8 mouse cellular contexts compared by ENCODE assay signal in genomic region chr7:35879755-35880304, GRCm38 (mm10).
DNase-seq lines count a peak whose midpoint lies in the region; ATAC-seq and TF ChIP-seq lines count a peak whose summit lies in the region.

No protein-coding gene starts in this region.

- no peak overlapping the region for H3K4me3 ChIP-seq in liver, embryonic 12.5 days
- H3K4me3 ChIP-seq in liver, adult 2 months (ENCODE audit: insufficient read depth, low read depth, low read length) = no peak overlapping the region
- no peak overlapping the region for H3K4me3 ChIP-seq in neural tube, embryonic 13.5 days

- H3K9me3 ChIP-seq in liver, embryonic 12.5 days (replicated peaks) = no peaks in the 10 kb centered on the region
- H3K9me3 ChIP-seq in neural tube, embryonic 13.5 days = no peaks in the 10 kb centered on the region

- peak; percentile 87 for TF ChIP-seq CTCF in liver, adult 2 months (IDR thresholded peaks at IDR 0.05; ENCODE audit: low read depth, low read length)

- peak; percentile 62 for DNase-seq in liver
- DNase-seq in gastrocnemius, adult 8-10 months (ENCODE audit: low spot score in 2 of 2) = peak; percentile 16 to 42
- DNase-seq in kidney, adult 18-20 months = peak; percentile 61
- DNase-seq in liver, adult 2 months (ENCODE audit: extremely low read depth, low read depth, low spot score) = peak; percentile 20
- peak; percentile 17 for DNase-seq in thymus, postnatal 14 days

- no peak for ATAC-seq in liver, embryonic 12.5 days
- peak; percentile 72; the same call in 1 of the 2 replicates for ATAC-seq in common myeloid progenitor, adult 5-6 weeks (replicated peaks; ENCODE audit: low read depth, poor library complexity, severe bottlenecking)
- peak; percentile 78 for ATAC-seq in neural tube, embryonic 13.5 days (ENCODE audit: low read depth)

- H3K79me2 ChIP-seq in liver, adult 2 months (ENCODE audit: control insufficient read depth, insufficient read depth, low read length) = no peaks in the 10 kb centered on the region

- no peak for TF ChIP-seq POLR2A in liver, adult 2 months (IDR thresholded peaks at IDR 0.05; ENCODE audit: extremely low read depth, insufficient read depth, low read length)

- H3K4me2 ChIP-seq in liver, embryonic 12.5 days = no peak overlapping the region
- H3K4me2 ChIP-seq in neural tube, embryonic 13.5 days = no peak overlapping the region

- no peaks in the 10 kb centered on the region for H3K36me3 ChIP-seq in liver, embryonic 12.5 days
- H3K36me3 ChIP-seq in liver, adult 2 months (ENCODE audit: control insufficient read depth, insufficient read depth, low read length) = no peaks in the 10 kb centered on the region
- H3K36me3 ChIP-seq in neural tube, embryonic 13.5 days = no peaks in the 10 kb centered on the region

- H3K9ac ChIP-seq in liver, embryonic 12.5 days = no peak overlapping the region
- H3K9ac ChIP-seq in liver, adult 2 months (ENCODE audit: low read depth, low read length) = no peak overlapping the region
- H3K9ac ChIP-seq in neural tube, embryonic 13.5 days = no peak overlapping the region

- H3K27me3 ChIP-seq in liver, embryonic 12.5 days (replicated peaks) = no peaks in the 10 kb centered on the region
- H3K27me3 ChIP-seq in liver, adult 2 months (ENCODE audit: control insufficient read depth, insufficient read depth, low read length) = no peaks in the 10 kb centered on the region
- no peaks in the 10 kb centered on the region for H3K27me3 ChIP-seq in neural tube, embryonic 13.5 days

- no peaks in the 10 kb centered on the region for H3K4me1 ChIP-seq in liver, embryonic 12.5 days
- H3K4me1 ChIP-seq in liver, adult 2 months (ENCODE audit: control insufficient read depth, insufficient read depth, low read length) = no peaks in the 10 kb centered on the region
- H3K4me1 ChIP-seq in neural tube, embryonic 13.5 days (replicated peaks) = no peaks in the 10 kb centered on the region; the same call in 1 of the 2 replicates

- 48% methylated on average over 9 of the region's 9 CpGs for WGBS in liver, embryonic 12.5 days (ENCODE audit: insufficient replicate concordance)
- 55% methylated on average over 9 of the region's 9 CpGs for WGBS in liver, adult 2 months
- WGBS in neural tube, embryonic 13.5 days = 51% methylated on average over 9 of the region's 9 CpGs

- no peak overlapping the region for H3K27ac ChIP-seq in liver, embryonic 12.5 days
- H3K27ac ChIP-seq in liver, adult 2 months (replicated peaks; ENCODE audit: insufficient read depth, low read depth, low read length) = no peak overlapping the region
- H3K27ac ChIP-seq in neural tube, embryonic 13.5 days (replicated peaks) = no peak overlapping the region
